Mouse (Mus musculus) erythroblast, adult 5-6 weeks (primary cell): Measurements from ENCODE around the gene Kiss1. TPM values are rescaled to one million over a fixed set of nuclear protein-coding genes. Genes with fewer than 3 reads are reported as not detected.

ENCODE experiments used
- ATAC-seq: replicated peaks from 2 replicates; pipeline ENCODE4 v1.8.0; 2016; ENCODE audit warnings: moderate number of reproducible peaks, mild to moderate bottlenecking, moderate TSS enrichment, inconsistent platforms; ENCODE audit not compliant: poor library complexity, low FRiP score, severe bottlenecking
- total RNA-seq, 2 experiments: library from RNA; stranded (forward) in 1 of 2; stranded (reverse) in 1 of 2; fragments of 150-400 nt in 1 of 2; fragments of 200-764, 138-1000 nt in 1 of 2; gene quantifications; 2 replicates each; pipeline versions ENCODE4 v1.2.3 to v1.2.4; 2015 to 2017; ENCODE audit warnings: low replicate concordance in 2 of 2

The Kiss1 gene
- not detected in 2 replicates for total RNA-seq (2015; ENCODE audit: low replicate concordance)
- total RNA-seq (2017; ENCODE audit: low replicate concordance), result not detected in 2 replicates

DNA sequence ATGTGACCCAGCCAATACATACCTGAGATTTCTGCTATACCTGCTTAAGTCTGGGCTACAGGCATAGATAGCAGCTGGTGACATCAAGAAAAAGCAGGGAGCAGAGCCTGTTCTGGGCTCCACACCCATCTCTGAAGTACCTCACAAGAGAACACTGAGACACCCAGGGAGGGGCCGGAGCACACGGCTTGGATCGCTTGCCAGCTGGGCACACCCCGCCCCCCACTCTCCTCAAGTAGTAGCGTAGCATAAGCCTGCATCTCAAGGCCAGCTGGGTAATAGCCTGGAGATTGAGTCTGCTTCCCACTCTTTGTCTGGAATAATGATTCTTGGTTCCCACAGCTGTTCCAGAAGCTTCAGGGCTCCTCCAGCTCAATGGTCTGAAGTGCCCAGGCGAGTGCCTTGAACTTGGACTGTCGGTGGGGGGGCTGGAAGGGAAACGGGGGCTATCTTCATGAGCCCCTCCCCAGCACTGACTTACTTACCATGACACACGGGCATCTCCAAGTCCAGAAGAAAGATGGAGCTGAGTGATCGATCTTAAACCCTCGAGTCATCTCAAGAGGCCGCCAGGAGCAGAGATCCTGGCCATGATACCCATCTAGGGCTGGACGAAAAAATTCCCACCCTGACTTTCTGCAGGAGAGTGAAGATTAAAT lies at the start of gene Kiss1:
Gene Kiss1 (plus strand): TSS at position 609 of the 659 bp plus-strand sequence.
- ATAC-seq, result no peak

- no peak for ATAC-seq
Measured at GRCm38 (mm10) chr1:133274163-133274562, 47.5 kb upstream of the Kiss1 start.

- ATAC-seq, result no peak
Measured at GRCm38 (mm10) chr1:133276983-133277382, 44.7 kb upstream of the Kiss1 start.

- ATAC-seq, result no peak
Measured at GRCm38 (mm10) chr1:133278539-133278938, 43.1 kb upstream of the Kiss1 start.

DNA sequence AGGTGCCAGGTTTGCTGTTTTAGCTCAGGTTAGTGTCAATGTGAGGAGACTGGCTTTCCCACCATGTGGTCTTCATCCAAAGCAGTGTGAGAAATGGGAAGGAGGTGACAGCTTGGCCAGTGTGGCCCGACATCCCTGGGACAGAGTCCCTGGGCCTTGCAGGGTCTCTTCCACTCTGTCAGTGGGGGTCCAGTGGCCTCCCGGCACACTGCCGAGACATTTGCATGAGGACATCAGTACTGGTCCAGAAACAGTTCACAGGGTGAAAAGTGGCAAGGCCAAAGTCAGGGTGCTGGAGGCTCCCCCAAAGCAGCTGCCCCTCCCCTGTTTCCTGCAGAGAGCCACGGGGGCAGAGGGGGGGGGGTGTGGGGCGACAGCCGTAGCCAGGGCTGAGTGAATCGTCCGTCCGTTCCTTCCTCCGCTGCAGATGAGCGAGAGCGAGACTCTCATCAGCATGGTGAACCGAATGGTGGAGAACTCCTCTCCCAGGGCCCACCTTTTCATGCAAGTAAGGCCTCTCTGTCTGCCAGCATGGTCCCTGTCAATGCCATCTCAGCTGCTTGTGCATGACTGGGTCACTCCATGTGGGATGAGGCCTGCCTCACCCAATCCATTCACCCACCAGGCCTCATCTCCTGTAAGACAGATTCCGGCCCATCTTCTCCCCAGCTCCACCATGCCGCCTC lies 42.6 kb upstream of the Kiss1 start:
- no peak for ATAC-seq

DNA sequence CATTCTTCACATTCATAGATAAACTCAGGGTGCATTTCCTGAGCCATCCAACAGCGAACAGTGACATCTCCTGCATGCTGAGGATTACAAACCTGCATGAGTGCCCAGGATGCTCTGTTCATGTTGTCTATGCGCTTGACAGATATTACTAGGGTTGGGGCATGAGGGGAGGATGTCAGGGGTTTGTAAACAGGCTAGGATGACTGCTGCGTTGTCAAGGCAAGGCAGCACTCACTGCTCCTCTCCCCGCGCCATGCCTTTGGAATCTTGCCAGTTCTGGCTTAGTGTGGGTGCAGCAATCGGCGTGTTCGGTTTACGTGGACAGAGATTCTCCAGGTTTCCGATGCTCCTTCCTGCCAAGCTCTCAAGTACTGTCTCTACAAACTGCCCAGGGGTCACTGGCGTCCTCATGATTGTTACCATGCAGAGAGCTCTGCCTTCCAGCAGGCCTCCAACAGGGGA lies 42.0 kb upstream of the Kiss1 start:
- no peak for ATAC-seq

DNA sequence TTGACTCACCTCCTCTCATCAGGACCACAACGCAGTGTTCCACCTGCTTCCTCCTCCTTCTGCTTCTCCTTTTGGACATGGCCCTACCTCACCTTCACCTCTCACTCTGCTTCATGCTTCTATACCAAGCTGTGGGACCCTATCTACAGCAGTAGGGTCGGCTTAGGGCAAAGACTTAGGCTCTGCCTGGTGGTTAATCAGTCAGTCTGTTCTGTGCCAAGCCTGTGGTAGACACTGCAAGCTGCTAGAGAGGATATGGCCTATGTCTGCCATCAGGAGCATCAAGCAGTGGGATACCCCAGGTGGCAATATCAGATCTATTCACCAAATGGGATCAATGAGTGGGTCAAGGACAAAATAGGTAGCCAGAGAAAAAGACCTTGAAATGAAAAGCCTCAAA lies 41.1 kb upstream of the Kiss1 start:
- ATAC-seq, result no peak

DNA sequence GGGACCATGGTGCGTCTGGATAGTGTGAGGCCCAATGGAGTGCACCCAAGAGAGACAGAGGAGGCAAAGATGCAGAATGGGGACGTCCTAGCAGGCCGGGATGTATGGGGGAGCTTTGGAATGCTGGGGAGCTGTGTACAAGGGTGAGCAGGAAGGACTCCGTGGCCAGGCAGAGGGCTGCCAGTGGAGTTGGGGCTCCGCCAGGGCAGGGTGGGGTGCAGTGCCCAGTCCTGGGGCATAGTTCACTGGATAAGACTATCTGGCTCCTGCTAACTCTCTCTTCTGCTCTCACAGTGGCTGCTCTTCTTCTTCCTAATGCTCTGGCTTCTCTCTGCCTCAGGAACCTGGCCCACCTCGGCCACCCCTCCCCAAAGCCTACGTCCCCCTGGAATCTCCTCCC lies 35.8 kb upstream of the Kiss1 start:
- ATAC-seq, result no peak

- no peak for ATAC-seq
Measured at GRCm38 (mm10) chr1:133287051-133287450, 34.6 kb upstream of the Kiss1 start.

GRCm38 (mm10) chr1:133287880-133288279 lies 33.8 kb upstream of the Kiss1 start:
- ATAC-seq, result no peak

DNA sequence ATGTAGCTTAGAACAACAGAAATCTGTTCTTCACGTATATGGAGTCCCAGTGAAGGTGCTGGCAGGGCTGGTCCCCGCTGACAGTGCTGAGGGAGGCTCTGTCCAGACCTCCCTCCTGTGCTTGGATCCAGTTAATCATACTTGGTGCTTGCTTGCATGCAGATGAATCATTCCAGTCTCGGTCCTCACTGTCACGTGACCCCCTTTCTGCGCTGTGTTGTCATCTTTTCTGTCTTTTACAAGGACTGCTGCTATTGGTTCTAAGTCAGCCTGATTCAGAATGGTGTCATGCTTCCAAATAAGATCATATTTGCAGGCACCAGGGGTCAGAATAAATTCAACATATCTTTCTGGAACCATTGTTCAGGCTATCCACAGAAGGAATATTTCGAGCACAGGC lies 29.8 kb upstream of the Kiss1 start:
- no peak for ATAC-seq

DNA sequence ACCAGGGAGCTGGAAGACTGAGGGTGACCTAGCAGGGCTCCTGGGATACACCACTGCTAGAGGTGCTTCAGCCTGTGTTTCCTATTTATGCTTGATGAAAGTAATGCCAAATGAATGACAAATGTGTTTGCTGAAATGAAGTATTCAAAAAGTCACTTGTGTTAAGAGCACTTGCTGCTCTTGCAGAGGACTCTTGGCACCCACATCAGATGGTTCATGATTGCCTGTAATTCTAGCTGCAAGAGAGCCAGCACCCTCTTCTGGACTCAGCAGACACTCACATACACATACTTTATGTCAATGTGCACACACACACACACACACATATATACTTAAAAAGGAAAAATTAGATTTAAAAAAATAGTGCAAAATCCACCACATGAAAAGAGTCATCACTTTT lies 29.1 kb upstream of the Kiss1 start:
- no peak for ATAC-seq

GRCm38 (mm10) chr1:133296376-133296775 lies 25.3 kb upstream of the Kiss1 start:
- ATAC-seq, result no peak

DNA sequence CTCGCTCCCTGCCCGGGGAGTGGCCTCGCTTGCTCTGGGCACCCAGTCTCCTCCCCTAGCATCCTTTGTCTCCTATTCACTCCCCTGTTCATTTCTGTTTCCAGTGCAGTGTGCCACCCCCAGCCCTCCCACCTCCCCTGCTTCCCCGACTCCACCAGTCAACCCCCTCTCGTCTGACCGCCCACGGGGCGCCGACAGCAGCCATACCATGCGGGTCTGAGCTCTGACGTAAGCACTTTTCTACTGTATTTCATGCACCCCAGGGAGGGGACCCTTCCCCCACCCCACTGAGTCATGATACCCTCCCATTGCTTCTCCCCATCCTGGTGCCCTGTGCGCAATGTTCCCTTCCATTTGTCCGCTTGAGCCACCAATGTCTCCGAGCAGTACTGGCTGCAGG lies 22.9 kb upstream of the Kiss1 start:
- ATAC-seq, result no peak

DNA sequence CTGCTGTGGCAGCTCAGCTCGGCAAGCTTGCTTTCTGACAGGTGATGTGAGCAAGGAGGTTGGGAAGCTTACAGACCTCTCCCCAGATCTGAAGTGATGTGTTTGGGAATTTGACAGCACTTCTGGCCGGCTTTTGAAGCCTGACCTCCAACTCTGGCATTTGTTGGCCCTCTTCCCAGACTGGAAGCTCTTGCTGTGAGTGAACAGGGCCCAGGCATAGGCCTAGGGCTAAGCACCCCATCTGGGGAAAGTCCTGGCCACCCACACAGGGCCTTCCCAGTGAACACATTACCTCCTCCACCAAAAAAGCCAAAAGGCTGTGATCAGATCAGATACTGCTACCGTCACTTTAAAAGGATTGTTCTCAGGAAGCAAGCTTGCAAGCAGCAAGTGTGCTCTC lies 19.1 kb upstream of the Kiss1 start:
- no peak for ATAC-seq

GRCm38 (mm10) chr1:133306842-133307241 lies 14.8 kb upstream of the Kiss1 start:
- ATAC-seq, result no peak

GRCm38 (mm10) chr1:133307318-133307717 lies 14.4 kb upstream of the Kiss1 start:
- ATAC-seq, result no peak; the same call in 1 of the 2 replicates

- ATAC-seq, result no peak
Measured at GRCm38 (mm10) chr1:133309652-133310267, 11.9 kb upstream of the Kiss1 start, which contains the start of gene Golt1a. Gene Golt1a (plus strand): TSS chr1:133309800.

GRCm38 (mm10) chr1:133311240-133311639 lies 10.4 kb upstream of the Kiss1 start:
- ATAC-seq, result no peak

GRCm38 (mm10) chr1:133311946-133312345 lies 9.7 kb upstream of the Kiss1 start:
- ATAC-seq, result no peak

GRCm38 (mm10) chr1:133314364-133314763 lies 7.3 kb upstream of the Kiss1 start:
- ATAC-seq, result no peak
